Mouse (Mus musculus): ENCODE measurements around the gene Mars.
"Not testable (repeated sequence)": the region's sequence is repeated elsewhere in the genome, so short reads cannot be mapped to it uniquely, and the experiment has no call there.

The Mars gene

DNA sequence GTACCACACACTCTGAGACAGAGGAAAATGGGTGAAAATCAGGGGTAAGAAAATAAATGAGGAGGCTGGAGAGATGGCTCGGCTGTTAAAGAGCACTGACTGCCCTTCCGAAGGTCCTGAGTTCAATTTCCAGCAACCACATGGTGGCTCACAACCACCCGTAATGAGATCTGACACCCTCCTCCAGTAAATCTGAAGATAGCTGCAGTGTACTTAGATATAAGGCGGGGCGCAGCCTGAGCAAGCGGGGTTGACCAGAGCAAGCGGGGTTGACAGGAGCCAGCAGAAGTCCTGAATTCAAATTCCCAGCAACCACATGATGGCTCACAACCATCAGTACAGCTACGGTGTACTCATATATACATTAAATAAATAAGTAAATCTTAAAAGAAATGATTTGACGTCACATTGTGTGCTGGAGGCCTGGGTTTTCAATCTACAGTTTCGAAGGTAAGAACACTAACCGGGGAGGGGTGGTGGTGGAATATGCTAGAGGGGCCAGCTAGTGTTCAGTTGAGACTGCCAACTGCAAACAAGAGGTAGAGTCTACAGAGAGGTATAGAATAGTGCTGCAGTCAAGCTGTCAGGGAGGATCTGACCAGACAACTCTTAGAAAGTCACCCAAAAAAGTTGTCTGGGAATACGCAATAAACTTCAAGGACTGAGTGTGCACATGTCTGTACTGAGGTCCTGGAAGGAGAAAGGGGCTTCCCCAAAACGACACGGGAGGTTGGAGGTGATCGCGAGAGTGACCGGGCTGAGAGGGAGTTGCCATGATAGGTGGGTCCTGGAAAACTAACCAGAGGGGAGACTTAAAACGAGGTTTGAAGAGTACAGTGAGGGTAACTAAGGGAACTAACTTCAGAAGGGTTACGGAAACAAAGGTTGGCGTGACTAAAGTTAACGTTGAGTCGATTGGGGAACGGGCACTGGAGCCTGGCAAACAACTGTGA lies 787 bp downstream of the Mars start:
- DNase-seq (ENCODE audit: low spot score), result peak; percentile 74

DNA sequence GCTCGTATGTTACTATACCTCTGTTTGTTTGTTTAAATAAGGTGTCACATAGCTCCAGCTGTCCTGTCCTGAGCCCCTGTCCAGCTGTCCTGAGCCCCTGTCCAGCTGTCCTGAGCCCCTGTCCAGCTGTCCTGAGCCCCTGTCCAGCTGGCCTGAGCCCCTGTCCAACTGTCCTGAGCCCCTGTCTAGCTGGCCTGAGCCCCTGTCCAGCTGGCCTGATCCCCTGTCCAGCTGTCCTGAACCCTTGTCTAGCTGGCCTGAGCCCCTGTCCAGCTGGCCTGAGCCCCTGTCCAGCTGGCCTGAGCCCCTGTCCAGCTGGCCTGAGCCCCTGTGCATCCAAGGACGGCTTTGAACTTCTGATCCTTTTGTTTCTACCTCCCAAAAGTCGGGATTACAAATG lies 2.4 kb downstream of the Mars start:
- not testable (repeated sequence) for DNase-seq (ENCODE audit: low spot score)

DNA sequence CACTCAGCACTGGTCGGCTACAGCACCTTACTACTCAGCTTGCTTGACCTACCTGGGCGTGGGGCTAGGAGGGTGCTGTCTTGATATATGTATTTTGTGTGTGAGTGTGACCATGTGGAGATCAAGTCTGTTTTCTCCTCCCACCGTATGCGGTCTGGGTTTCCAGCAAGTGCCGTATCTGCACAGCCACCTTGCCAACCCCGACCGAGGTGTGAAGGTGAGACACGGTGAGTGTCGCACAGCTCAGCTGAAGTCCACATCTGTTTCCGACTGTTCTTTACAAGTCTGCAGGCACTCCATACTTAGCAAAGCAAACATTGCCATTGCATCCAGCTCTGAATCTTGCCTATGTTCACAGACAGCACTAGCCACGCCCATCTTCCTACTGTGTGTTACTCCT lies 8.4 kb downstream of the Mars start:
- DNase-seq (ENCODE audit: low spot score), result no peak

DNA sequence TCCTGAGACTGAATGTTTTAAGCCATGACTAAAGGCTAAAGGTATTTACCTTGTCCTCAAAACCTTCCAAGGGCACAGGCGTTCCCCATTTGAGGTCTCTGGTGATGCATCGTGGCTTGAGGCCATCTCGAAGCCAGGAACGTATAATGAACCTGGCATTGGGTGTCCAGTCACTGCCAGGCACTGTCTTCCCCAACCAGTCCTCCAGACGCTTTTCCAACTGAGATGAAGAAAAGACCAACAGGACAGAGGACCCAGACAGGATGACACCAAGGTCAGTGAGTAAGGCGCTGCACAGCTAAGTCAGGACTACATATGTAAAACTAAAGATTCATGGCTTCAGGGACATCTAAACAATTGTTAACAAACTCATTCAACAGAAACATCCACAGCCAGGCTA lies 11.2 kb downstream of the Mars start:
- DNase-seq (ENCODE audit: low spot score), result no peak

DNA sequence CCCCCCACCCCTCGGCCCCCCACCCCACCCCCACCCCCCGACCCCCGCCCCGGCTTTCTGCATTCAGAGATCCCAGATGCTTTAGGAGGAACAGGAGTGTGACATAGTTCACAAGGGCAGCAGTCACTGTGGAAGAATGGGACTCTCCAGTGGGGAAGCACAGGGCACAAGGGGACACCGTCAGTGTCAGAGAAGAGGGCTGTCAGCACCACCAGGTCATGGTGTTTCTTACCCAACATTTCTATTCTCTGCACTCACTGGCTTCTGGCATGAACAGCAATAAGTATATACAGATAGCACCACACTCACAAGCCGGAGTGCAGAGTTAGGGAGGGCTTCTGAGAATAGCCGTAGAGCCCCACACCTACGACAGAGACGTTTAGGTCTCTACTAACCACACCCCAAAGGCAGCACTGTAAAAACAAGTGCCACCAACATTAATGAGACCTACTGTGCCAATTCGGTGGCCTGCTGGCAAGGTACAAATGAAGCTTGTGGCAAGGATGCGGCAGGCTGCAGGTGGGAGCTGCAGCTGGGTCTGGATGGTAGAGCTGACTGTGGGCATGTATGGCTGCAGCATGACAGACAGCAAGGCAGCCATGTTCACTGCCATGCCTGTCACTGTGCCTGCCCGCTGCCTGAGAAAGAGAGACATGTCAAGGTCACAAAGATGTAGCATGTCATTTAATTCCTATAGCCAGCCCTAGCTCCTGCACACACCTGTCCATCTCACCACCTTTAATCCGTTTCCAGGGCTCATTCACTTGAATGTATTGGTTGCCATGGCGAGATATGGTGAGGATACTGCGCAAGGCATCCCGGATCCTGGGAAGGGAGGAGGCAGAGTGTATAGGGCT lies 14.3 kb downstream of the Mars start:
- DNase-seq (ENCODE audit: low spot score), result peak; percentile 41

DNA sequence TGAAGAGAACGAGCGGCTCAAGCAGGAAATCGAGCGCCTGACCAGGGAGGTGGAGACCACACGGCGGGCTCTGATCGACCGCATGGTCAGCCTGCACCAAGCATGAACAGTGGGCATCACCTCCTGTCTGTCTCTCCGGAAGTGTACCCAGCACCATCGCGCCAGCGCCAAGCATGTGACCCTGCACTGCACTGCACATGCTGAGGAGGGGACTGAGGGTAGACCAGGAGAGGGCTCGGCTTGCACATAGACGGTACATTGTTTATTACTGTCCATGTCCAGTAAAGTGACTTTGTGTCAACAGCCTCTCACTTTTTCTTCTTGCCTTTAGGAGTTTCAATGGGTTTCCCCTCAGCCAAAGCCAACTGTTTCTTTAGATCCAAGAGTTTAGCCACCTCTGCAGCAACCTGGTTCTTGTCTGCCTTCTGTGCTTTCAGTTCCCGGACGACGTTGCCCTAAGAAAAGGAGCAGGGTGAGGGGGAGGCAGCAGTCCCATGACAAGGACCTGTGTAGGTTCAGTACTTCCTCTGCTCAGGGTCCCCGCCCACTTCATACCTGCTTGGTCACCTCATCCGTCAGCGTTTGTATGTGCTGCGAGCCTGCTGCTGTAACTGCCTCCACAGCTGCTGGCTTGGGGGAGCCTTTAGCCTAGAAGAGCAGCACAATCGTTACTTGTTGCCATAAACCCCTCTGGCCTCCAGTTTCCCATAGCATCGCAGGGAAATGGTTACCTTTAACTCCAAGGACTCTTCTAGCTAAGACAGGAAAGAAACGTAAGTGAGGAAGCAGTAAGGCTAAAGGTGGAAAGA lies 15.4 kb downstream of the Mars start:
- no peak for DNase-seq (ENCODE audit: low spot score)

DNA sequence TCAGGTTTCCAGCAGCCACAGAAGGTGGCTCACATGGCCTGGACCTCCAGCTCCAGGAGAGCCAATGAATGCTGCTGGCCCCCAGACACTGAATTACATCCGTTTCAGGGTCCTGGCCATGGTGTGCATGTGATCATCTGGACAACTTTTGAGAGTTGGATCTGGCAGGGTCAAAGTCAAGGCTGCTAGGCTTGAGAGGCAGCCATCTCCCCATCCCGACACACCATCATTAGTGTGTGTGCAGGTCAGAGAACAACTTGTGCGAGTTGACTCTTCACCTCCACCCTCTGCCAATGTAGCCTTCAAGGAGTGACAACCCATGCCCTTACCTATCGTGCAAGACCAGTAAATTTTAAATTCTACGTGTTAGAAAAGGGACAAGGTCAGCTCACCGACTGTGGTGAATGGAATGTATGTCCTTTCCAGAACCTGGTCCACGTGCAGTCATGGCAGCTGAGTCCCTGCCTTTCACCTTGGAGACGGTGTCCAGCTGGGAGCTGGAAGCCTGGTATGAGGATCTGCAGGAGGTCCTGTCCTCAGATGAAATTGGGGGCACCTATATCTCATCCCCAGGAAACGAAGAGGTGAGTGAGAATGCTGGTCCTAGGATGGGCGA lies 16.6 kb downstream of the Mars start:
- no peak for DNase-seq (ENCODE audit: low spot score)

DNA sequence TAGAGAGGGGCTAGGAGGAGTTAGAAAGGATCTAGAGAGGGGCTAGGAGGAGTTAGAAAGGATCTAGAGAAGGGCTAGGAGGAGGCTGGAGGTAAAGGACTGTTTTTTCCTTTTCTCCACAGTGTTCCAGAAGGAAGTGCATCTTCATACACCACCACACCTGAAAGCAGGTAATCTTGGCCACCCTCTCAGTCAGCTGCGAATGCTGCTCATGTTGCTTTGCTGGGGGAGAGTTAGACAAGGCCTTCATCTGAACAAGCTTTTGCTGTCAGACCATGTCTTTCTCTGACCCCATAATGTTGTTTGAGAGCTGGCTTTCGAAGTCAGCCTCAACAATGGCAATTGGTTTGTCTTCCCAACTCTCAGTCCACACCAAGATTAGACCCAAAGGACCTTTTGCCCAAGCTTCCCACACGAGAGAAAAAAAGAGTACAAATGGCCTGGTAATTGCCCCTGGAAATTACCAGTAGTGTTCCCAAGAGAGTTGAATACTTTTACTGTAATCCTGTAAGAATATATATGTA lies 17.9 kb downstream of the Mars start:
- no peak for DNase-seq (ENCODE audit: low spot score)

DNA sequence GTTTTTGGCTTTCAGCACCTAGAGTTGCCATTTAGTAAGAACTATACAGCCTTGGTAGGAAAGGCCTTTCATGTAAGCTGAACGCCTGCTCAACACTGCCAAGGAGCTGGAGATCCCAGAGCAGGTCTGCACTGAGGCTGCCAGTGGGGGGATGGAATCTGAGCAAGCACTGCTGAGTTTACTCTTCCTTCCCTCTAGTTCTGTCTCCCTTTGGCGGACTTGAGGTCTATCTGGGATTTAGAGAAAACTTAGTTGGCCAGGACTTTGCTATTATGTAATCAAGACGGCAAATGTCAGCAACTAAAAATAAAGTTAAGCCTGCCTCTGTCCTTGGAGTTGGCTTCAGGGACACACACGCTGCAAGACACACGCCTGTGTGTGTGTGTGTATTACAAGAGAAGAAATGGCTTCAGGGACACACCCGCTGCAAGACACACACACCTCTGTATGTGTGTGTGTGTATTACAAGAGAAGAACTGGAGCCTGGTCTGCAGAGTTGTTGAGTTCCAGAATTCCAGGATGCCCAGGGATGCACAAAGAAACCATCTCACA lies 18.5 kb downstream of the Mars start:
- DNase-seq (ENCODE audit: low spot score), result peak; percentile 88

DNA sequence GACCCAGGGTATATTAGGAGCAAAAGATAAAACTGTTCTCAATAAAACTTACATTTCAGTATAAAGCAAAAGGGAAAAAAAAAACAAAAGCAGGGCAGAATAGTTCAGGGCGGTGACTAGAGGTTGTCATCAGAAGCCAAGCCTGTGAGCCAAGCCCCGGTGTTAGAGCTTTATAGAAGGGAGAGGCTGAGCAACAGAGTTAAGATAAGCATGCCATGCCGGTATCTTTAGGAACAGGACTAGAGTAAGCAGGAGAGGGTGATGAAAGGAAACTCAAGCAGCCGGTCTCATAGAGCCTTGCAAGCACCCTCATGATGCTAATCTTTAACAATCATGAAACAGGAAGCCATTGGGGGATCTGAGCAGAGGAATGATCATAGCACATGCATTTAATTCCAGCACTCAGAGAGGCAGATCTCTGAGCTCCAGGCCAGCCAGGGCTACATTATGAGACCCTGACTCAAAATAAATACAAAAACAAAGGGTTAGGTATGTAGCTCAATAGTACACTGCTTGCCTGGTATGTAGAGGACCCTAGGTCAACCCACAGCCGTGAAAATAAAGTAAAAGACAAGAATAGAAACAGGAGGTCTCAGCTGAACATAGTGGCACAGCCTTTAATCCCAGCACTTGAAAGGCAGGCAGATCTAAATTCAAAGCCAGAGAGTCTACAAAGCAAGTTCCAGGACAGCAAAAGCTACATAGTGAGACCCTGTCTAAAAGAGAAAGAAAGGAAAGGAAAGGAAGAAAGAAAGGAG lies 19.5 kb downstream of the Mars start:
- DNase-seq (ENCODE audit: low spot score), result peak; percentile 28

DNA sequence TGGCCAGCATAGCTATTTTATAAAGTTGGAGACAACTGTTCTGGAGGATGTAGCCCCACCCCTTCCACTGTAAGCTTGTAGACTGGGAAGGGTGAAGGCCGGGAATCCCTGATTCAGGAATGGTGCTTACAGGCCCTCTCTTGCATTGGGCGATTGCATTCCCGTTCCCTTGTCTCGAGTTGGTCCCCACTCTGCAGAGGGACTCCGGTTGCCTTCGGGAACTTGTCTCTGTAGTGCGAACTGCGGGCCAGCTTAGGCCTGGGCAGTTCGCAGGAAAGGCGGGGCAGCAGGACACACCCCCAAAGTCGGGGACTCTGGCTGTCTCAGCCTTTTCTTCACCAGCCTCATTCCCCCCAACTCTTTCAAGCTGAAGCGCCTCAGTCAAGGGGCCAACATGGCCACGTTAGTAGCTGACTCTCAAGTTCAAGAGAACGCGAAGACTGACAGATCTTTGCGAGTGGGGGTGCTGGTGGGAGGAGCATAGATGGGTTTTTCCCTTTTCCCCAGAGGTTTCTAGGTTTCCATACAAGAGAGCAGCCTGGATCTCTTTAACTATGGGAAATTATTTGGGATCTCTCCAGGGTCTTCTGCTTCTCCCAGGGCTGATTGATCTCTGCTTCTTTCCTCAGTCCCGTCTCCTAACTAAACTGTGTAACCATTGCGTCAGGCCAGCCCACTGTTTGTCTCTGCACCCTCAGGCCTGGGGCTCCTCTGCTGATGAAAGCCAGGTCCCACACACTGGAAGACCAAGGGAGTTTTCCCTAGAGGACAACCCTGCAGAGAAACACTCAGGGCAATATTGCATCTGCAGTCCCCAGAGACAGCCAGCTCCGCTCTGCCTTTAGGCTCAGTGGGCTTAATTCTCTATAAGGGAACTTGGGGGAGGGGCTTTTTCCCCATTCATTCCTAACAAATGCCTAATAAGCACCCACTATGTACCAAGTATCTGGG lies 20.4 kb downstream of the Mars start:
- peak; percentile 75 for DNase-seq (ENCODE audit: low spot score)

DNA sequence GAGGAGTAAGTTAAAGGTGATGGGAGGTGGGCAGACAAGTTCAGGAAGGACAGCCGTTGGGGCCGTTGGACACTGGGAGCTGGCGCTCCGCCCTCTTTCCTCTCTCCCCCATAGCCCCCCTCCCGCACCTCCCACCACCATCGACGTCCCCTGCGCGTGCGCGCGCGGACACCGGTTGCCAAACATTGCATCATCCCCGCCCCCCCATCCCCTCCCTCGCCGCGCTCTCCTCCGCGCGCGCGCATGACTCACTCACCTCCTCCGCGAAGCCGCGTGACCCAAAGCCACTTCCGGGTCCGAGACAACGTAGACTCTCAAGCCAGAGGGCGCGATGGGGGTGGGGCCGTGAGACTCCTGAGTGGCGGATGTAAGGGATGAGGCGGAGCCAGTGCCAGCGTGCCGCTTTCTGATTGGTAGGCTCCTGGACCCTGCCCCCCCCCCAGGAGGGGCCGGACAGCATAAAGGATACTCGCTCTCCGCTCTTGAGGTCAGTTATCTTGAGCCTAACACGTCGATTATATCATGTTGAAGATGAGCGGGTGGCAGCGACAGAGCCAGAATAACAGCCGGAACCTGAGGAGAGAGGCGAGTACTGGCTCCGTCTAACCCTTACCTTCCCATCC lies 21.2 kb downstream of the Mars start:
- DNase-seq (ENCODE audit: low spot score), result peak; percentile 100

DNA sequence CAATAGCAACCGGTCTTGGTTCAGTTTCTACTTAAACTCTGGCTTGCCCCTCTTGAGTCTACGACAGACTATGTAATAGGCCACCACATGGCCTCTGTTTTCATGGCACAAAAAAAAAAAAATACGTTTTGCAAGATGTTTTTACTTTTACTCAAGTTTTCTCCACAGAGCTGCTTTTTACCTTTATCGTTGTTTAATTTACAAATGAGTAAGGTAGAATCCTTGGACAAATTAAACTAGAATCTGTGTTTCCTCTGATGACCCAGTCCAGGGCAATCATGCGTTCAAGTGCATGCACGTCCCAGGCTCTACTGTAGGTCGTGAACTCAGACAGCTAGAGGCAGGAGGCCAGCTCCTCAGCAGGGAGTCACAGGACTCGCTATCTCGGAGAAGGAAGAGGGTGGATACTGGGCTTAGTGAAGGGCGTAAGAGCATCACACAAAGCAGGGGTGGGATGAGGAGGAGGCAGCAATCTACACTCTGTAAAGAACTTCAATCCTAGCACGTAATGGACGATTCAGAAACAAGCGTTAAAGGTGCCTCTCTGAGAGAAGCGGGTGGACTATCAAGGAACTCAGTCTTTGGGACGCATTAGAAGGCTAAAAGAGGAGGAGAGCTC lies 21.9 kb downstream of the Mars start:
- peak; percentile 90 for DNase-seq (ENCODE audit: low spot score)

DNA sequence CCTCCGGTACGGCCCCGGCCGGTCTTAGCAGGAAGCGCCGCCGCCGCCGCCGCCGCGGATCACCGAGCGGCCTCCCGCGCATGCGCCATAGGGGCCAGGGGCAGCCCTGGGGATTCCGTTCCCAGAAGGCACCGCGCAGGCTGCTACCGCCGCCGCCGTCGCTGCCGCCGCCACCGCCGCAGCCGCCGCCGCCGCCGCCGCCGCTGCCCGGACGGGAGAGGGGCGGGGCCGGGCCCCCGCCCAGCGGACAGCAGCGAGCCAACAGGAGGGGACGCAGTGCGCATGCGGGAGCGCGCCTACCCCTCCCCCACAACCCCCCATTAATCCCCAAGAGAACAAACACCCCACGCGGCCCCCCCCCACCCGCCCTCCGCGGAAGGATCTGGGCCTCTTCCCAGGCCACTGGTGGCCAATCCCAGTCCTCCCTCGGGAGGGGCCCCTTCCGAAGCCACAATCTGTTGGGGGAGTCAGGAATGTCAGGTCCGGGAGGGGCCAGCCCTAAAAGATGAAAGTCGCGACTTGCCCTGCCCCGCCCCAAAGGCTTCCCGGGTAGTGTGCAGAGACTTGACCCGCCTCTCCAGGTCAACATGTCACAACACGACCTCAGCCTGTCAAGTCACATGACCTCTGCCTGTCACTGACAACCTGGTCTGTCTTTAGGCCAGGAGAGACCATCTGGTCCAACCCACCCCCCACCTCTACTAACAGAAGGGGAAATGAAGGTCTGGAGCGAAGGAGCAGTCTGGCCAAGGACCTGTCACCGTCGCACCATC lies 22.6 kb downstream of the Mars start, which contains the start of gene Mbd6:
Gene Mbd6, minus strand, starts transcription at position 219 of the 773 bp plus-strand sequence.
- peak; percentile 87 for DNase-seq (ENCODE audit: low spot score)

DNA sequence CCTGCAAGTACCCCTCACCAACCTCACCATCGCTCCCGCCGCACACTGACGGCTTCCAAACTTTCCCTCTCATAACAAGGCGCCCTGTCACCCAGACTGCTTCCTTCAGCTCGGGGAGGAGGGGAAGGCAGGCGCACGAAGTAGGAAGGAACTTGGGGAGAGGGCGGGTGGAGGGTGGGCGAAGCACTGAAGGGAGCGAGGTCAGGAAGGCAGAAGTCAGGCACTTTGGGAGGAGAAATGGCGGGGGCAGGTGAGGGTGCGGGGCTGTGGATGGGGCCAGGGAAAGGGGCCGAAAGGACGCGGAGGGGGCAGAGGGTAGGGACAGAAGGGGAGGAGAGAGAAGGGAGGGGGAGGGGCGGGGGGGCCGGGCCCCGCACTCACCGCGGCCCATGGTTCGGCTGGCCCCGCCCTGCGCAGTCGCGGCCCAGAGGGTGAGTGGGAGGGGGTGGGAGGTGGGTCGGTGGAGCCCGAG lies 23.2 kb downstream of the Mars start:
- peak; percentile 89 for DNase-seq (ENCODE audit: low spot score)

DNA sequence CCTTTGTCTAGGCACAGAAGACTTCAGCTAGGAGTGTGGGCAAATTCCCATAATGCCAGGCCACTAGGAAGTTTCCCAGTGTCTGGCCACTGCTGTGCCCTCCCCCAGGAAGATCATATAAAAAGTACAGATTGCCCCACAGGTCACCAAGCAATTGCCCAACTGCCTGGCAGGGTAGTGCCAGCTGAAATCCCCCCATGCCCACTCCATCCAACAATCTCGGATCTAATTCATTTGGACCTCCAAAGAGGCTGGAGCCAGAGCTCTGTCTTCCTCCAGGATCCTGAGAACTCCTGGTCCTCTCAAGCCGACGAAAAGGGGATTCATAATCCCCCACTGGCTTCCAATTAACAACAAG lies 23.7 kb downstream of the Mars start:
- peak; percentile 67 for DNase-seq (ENCODE audit: low spot score)

DNA sequence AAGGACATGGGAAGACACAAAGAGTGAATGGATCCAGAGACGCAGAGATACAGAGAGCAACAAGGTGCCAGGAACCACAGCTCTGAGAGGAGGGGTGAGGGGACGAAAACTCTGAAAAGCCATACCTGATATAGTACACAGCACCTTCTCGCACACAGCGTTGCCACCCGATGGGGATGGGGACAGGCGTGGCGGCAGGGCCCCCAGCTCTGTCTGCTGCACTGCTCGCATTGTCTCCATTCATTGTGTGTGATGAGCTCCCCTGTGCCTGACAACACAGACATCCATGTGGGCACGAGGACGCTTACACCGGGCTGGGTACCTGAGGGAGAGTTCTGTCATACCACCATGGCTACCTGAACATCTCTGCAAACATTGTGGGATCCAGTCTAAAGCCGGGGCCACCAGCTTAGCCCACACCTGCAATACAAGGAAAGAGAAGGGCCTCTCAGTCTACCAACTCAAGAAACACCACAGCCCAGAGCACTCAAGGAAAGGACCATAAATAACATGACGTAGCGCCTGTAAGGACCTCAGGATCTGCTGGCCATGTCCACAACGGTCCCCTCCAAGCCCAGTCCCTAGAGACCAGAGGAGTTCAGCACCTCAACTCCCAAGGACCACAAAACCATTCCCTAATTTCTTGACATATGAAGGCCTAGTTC lies 24.2 kb downstream of the Mars start:
- no peak for DNase-seq (ENCODE audit: low spot score)
